Mouse (Mus musculus): ENCODE data around the gene Tssc4.

The Tssc4 gene

DNA sequence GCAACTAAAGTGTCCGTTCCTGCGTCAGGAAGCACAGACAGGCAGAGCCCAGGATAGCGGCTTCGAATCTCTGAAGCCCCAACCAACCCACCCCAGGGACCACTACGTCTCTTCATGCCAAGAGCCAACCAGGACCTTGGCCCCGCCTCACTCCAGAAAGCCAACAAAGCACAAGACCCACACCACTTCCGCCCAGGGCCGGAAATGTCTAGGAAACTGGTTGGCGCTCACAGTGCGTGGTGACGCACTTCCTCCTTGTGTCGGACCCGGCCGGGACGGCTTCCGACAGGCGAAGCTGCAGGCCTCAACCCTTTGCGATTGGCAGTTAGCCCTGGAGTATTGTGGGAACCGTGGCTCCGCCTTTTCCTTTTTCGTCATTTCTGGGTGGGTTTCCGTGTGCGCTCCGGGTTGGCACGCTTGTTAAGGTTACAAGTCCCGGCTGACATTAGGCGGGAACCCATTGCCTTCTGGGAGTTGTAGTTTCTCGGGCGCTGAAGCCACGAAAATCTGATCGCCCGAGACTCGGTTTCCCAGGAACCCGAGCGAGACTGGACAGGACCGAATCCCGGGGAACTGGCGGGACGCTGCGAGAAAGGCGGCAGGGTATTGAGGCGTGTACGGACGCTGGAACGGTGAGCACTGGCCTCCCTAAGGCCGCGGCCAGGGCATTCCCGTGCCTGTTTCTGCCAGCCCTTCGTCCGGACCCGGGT, at the start of gene Tssc4:
Tssc4 (plus strand) TSS at position 368 of the 710 bp plus-strand sequence.
- peak; percentile 97 for DNase-seq (ENCODE audit: extremely low read depth, low read depth, low spot score)

DNA sequence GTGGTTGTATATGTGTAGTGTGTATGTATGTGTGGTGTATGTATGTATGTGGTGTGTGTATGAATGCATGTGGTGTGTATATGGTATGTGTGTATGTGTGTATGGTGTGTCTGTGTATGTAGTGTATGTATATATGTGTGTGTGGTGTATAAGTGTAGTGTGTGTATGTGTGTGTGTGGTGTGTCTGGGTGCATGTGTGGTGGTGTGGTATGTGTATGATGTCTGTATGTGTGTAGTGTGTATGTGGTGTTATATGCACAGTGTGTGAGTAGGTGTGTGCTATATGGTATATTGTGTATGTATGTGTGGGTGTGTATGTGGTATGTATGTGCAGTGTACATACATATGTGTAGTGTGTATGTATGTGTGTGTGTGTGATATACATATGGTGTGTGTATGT, 49.0 kb upstream of the Tssc4 start:
- DNase-seq (ENCODE audit: extremely low read depth, low read depth, low spot score), result no peak

DNA sequence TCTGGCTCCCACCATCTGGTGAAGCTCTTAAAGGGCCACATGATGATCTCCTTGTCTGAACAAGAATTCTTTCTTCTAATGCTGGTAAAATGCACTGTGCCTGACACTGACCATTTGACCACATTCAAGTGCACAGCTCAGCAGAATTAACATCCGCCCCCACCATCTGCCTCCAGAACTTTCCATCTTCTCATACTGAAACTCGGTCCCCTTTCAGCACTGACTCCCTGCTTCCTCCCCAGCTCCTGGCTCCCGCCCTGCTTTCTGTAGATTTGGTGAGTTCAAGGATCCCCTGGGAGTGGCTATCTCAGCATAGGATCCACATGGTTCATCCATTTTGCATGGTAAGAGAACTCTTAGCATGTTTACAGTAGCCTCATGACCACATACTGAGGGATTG, 48.3 kb upstream of the Tssc4 start:
- DNase-seq (ENCODE audit: extremely low read depth, low read depth, low spot score), result no peak

DNA sequence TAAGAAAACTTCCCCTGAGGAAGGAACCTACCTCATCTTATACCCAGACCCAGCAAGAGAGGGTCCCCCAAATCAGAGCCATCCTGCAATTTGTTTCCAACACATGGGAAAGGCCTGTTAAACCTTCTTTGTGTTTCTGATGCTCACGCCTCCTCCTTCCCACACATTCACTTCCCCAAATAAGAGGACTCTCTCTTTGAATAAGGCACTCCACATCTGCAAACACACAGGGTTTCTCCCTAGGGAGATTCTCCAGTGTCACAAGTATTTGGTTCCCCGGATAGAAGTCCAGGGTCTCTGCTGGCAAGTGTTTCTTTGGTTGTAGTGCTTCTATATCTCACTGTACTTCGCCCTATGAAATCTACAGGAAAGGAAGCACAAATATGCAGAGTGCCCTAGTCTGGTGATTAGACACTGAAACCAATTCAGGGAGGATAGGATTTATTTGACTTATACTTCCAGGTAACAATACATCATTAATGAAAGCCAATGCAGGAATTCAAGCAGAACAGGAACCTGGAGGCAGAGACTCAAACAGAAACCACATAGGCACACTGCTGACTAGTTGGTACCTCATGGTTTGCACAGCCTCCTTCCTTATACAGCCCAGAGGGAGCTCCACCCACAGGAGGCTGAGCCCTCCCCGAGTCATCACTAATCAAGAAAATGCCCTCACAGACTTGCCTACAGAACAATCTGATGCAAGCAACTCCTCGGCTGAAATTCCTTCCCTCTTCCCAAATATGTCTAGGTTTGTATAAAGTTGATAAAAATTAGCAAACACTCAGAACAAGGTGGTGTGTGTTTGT, 47.5 kb upstream of the Tssc4 start:
- DNase-seq (ENCODE audit: extremely low read depth, low read depth, low spot score), result no peak

DNA sequence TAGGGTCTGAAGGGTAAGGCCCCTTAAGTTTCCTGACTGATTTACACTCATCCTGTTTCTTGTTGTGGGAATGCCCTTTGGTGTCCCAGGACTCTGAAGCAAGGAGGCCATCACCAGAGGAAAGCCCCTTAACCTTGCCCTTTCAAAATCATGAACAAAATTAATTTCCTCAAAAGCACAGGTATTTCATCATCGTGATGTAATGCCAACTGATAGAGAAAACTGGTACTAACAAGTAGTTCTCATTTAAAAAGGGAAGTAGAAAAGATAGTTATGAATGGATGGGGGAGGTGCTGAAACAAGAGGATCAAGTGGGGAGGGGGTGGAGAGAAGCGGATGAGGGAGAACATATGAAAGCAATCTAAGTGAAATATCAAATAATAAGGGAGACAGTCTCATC, 45.5 kb upstream of the Tssc4 start:
- DNase-seq (ENCODE audit: extremely low read depth, low read depth, low spot score), result no peak

DNA sequence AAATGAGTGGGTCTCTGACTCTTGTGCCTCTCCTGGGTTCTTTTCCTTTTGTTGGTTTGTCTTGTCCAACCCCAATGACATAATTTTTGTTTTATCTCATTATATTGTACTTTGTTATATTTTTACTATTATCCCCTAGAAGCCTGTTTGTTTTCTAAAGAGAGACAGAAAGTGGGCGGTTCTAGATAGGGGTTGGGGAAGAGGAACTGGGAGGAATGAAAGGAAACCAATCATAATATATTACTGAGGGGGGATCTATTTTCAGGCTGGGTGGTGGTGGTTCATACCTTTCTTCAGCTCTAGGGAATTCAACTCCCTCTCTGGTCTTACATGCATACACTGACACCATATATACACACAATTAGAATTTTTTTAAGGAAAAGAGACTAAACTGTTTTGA, 44.8 kb upstream of the Tssc4 start:
- DNase-seq (ENCODE audit: extremely low read depth, low read depth, low spot score), result no peak

DNA sequence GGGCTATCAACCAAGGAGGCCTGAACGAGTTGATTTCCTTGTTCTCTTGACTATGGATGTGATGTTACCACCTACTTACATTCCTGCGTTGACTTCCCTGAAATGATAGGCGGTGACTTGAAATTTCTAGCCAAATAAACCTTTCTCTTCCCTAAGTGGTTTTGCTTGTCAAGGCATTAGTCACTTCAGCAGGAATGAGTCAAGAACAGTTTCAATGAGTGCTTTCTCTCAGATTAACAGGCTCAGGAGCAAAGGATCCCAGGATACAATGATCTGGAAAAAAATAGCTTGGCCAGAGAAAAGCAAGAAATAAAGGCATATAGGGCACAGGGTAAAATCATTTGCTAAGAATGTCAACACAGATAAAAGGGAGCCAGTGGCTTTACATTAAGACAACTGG, 43.6 kb upstream of the Tssc4 start:
- DNase-seq (ENCODE audit: extremely low read depth, low read depth, low spot score), result no peak

DNA sequence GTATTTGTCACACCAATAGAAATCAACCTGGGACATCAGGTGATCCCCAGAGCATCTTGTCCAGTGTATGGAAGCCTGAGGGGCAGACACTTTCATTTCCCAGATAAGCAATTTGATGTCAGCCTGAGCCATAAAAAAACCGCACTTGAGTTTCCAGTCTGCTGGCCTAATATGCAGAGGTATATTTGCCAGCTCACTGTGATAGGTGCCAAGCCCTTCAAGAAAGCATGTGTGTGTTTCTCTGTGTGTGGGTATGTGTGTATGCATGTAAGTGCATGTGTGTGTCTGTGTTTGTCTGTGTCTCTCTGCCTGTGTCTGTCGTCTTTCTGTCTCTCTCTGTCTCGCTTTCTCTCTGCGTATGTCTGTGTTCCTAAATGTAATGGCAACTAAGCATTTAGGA, 41.9 kb upstream of the Tssc4 start:
- DNase-seq (ENCODE audit: extremely low read depth, low read depth, low spot score), result no peak

DNA sequence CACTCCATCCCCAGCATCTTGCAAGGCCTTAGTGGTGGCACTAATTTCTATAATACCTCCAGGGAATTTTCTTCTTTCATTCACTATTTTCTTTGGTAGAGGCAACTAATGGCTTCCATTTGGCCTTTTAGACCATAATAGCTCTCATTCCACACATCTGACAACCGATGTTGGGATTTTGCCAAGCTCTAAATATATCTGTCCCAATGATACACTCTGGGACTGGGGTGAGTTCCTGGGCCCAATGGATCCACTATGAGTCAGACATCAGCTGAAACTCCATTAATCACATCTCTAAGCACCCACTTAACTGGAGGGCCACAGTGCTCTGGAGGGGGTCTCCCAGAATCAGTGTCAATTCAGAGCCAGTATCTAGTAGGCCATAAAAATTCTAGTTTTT, 37.2 kb upstream of the Tssc4 start:
- no peak for DNase-seq (ENCODE audit: extremely low read depth, low read depth, low spot score)

DNA sequence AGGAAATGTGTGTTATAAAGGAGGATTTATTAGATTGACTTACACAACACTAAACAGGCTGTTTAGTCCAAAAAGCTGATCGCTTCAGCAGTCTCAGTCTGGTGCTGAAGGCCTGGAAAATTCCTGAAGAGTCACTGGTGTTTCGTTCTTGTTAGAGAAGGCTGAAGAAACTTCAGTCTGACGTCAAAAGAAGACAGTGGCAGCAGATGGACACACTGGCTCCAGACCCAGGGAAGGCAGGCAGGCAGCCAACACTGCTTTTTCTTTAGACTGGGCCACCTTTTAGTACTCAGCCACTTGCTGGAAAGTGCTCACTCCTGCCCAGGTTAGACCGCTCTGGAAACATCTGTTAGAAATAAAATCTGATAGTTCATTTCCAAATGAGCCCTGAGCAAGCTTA, 35.5 kb upstream of the Tssc4 start:
- no peak for DNase-seq (ENCODE audit: extremely low read depth, low read depth, low spot score)

DNA sequence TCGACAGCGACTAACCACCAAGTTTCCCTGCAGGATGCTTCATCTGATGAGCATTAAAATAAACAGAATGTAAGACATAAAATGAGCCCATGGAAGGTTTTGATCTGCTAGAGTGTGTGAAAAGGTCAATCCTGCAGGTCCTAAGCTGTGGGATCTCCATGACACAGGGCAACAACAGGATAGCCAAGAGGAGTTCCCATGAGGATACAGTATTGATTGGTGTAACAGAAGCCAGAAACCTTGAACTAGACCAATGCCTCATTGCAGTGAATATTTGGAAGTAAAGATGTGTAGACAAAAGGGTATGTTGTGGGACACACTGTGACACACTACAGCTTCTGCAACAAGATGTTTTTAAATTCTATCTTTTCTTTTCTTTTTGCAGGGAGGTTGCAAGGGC, 34.9 kb upstream of the Tssc4 start:
- no peak for DNase-seq (ENCODE audit: extremely low read depth, low read depth, low spot score)

DNA sequence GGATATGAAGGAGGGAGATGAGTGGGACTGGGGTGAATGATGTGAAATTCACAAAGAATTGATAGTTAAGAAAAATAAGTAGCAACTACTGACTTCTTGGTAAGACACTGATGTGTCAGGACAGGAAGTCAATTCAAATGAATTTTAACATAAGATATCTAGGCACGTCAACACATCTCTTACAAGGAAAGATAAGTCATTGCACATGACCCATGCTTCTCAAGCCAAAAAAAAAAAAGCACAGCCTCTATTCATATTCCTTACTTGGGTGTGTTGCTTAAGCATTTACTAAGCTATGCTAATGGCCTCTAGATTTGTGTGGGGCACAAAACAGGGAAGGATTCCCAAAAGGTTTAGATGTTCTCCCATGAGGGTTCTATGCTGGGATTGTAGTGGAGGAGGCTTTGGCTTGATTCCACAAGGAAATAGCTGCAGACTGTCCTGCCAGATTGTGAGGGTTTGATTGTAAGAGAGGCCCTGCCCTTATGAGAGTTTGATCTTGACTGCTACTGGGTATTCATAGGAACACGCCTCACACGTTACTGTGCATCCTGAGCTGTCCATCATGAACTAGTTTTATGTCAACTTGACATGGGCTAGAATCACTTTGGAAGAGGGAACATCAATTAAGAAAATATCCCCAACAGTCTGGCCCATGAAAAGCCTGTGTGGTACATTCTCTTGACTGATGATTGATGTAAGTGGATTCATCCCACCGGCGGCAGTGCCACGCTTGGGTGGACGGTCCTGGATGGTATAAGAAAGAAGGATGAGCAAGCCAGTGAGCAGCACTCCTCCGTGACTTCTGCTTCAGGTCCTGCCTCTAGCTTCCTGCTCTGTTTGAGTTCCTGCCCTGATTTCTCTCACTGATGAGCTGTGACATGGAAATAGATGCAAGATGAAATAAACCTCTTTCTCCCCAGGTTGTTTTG, 34.3 kb upstream of the Tssc4 start:
- DNase-seq (ENCODE audit: extremely low read depth, low read depth, low spot score), result no peak

DNA sequence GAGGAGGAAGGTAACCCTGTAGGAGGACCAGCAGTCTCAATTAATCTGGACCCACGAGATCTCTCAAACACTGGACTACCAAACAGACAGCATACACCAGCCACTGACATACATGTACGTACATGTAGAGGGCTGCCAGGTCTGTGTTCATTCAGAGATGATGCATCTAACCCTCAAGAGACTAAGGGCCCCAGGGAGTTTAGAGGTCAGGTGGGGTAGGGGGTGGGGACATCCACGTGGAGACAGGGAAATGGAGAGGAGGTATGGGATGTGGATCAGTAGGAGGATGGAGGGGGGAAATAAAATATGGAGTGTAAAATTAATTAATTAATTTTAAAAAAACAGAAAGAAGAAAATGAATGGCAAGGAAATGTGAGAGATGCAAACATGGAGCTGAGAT, 32.3 kb upstream of the Tssc4 start:
- no peak for DNase-seq (ENCODE audit: extremely low read depth, low read depth, low spot score)

DNA sequence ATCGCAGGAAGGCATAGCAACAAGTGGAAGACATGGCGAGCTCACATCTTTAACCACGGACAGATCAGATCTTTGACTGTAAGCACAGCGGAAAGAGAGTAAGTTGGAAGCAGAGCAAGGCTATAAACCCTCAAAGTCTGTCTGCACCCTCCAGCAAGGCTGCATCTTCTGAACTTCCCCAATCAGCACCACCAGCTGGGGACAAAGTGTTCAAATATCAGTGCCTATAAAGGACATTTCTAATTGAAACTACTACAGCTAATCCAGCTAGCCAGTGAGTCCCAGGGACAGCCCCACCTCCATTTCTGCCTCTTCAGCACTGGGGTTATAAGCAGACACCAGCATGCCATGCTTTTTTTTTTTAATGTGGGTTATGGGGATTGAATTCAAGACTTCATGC, 31.7 kb upstream of the Tssc4 start:
- no peak for DNase-seq (ENCODE audit: extremely low read depth, low read depth, low spot score)

DNA sequence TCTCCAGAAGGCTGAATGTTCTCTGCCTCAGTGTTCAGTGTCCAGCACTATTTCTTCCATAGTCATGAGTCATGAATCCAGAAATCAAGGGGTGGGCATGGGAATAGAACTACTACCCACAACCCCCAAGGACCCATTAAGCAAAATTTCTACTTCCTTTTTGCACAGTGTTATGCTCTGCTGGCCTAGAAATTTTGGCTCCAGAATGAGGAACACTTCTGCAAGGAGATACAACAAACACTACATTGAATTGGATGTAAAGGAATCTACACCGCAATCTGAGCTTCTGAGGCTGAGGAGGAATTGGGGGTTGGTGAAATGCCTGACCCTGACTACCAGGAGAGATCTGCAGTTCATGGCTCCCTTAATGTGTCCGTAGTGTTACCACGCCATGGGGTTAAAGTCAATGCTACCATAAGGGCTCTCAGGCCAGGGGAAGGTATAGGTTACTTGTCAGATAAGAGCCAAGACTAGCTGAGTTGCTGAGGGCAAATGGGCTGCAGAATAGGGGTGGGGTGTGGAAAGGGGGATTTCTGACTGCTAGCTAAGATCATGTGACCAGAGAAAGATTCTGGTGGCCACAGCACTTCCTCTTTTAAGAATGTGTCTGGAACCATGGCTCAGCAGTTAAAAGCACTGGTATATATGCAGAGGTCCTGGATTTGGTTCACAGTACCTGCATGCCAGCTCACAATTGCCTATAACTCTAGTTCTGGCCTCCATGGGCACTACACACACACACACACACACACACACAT, 30.7 kb upstream of the Tssc4 start:
- DNase-seq (ENCODE audit: extremely low read depth, low read depth, low spot score), result no peak

DNA sequence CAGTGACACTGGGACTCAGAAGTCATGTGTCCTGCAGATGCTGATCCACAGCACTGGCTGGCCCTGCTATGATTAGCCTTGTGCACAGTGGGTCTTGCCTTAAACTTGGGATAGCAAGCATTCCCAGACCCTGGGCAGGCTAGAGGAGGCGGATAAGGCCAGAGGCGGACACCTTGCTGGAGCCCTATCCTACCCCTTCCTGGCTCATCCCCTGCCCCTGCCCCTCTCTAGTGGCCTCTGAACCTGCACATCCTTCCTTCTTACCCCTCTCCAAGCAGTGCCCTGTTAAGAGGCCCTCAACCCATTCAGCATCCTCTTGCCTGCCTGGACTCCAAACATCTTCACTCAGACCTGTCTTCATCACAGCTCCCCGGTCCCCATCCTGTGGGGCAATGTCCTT, 28.5 kb upstream of the Tssc4 start:
- DNase-seq (ENCODE audit: extremely low read depth, low read depth, low spot score), result no peak

DNA sequence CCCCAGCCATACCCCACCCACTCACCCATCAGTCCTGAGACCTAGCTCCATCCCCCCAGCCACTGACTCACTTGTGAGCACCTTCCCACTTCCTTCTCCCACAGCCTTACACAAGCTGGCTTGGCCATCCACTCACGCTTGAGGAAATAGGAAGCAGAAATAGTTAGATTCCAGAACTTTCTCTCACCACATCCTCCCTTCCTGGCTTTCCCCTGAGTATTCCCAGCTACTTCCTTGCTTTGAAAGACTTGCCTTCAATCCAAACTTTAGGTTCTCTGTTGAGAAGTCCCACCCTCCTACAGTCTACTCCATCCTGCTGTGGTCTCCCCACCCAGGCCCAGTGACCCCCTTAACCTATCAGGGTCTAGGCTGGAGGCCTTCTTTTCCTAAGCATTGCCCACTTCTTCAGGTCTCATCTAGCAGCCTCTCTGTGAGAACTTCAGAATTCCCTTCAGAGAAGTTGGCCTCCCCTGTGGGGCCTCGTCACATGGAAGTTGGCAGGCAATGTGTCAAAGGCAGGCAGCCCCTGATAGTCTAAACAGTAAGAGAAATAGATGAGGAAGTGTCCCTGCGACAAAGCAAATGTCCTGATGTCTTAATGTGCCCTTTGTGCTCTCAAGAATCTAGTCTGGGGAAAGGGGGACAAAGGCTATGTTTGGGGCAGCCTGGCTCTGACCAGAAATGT, 27.8 kb upstream of the Tssc4 start:
- no peak for DNase-seq (ENCODE audit: extremely low read depth, low read depth, low spot score)

DNA sequence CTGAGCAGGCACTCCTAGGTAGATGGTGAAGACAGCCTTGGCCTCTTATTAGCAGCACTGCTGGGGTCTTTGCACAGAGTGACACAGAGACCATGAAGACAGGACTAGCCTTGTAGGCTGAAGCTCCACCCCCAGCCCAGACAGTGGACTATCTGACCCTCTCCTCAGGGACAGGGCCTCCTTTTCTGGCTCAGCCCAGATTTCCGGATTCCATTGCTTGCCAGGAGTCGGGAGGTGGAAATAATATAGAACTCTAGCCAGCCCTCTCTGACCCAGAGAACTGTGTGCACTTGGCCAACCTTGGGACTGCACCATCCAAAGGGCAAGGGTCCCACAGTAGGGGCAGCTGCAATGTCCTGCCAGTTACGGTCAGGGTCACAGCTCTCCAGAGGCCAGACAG, 27.0 kb upstream of the Tssc4 start:
- DNase-seq (ENCODE audit: extremely low read depth, low read depth, low spot score), result no peak

DNA sequence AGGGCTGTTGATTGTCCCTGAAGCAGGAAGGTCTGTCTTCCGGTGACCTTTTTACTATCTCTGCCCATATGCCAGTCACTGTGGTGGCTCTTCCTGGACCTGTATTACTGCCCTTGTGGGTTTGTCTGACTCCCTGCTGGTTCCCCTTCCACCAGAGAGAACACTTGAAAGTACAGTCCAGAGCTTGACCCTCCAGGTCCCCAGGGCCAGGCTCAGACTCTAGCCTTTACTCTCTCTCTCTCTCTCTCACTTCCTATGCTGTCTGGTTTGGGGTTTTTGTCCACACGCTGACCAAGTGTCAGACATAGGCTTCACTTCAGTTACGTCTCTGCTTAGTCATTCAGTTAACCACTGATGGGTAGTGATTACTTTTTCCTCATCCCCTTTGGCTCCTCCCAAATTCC, 26.1 kb upstream of the Tssc4 start:
- DNase-seq (ENCODE audit: extremely low read depth, low read depth, low spot score), result no peak
